Mouse (Mus musculus): Measurements from ENCODE around the gene Hcn3. TPM values are rescaled to one million over a fixed set of nuclear protein-coding genes. Genes with fewer than 3 reads are reported as not detected.

Gene Hcn3
- total and polyA plus RNA-seq, 3 experiments, result 0.25 to 0.29 TPM; not detected in 1

DNA sequence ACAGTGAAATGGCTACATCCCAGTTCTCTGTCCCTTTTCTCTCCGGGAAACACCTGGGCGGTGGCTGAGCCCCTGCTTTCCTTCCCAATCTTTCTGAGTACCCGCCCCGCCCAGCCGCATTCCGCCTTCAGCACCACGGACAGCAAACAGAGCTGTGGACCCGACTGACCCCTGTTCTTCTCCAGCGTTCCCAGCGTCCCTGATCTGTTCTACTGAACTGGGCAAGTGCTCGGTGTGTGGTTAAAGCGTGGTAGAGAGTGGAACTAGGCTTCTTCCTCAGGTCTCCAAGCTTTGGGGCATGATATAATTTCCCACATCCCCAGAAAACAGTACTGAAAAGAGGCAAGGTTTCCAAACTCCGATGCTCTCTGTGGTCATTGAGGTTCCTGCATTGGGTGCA lies 785 bp downstream of the Hcn3 start:
- intact Hi-C loops (cut with DNase I), result loop anchor here (2.0 to 5.0 kb wide), 2 partner anchors 42 to 72 kb away; no protein-coding TSS in a partner anchor
- DNase-seq, result peak; percentile 47 to 74

DNA sequence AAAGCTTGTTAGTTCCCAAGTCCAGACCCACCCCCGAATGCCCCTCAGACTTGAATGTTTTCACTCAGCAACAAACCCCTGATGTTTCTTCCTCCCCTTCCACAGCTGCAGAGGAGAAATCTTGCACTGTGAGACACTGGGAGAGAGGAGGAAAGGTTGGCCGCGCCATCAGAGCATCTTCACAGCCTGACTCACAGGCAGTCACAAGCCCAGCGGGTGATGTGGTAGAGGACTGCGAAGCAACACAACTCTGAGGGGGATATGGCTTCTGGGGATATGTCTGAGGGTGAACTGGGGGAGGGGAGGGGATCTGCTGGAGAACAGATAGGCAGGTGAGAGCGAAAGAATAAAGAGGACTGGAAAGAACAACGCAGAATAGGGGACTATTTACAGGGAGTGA lies 1.3 kb downstream of the Hcn3 start:
- H3K4me1 ChIP-seq (ENCODE audit: control insufficient read depth, insufficient read depth, low read length), result no peaks in the 10 kb centered on the region; the same call in 1 of the 2 replicates
- no peaks in the 10 kb centered on the region for H3K36me3 ChIP-seq (ENCODE audit: control insufficient read depth, insufficient read depth, low read length)
- 0 out of 2 replicates have a peak, but pooled peaks cover 2% of the 10 kb centered on the region for H3K27me3 ChIP-seq (ENCODE audit: control insufficient read depth, insufficient read depth, low read length)
- intact Hi-C loops (cut with DNase I), result loop anchor here (2.0 to 5.0 kb wide), 2 partner anchors 41 to 72 kb away; no protein-coding TSS in a partner anchor
- H3K4me3 ChIP-seq, result no peak overlapping the region
- no peaks in the 10 kb centered on the region for H3K79me2 ChIP-seq (replicated peaks; ENCODE audit: control insufficient read depth, insufficient read depth, low read length)
- H3K27ac ChIP-seq, result no peak overlapping the region
- no peak for TF ChIP-seq CTCF (IDR thresholded peaks at IDR 0.05)
- TF ChIP-seq POLR2A (IDR thresholded peaks at IDR 0.05; ENCODE audit: insufficient read depth, low read depth, low read length), result no peak
- no peak for TF ChIP-seq EP300 (IDR thresholded peaks at IDR 0.05; ENCODE audit: insufficient read depth, low read depth, low read length)
- 19% methylated on average over 7 of the region's 7 CpGs for WGBS
- no peak for DNase-seq
- no peak overlapping the region for H3K9ac ChIP-seq (ENCODE audit: low read depth, low read length)

More for the DNA sequence above, 785 bp downstream of the Hcn3 start:
- Histone ChIP-seq H3K79me2 (replicated peaks; ENCODE audit: control insufficient read depth, insufficient read depth, low read length) (no peaks in the 10 kb centered on the region), H3K4me3 (no peak overlapping the region), H3K4me1 (ENCODE audit: control insufficient read depth, insufficient read depth, low read length) (no peaks in the 10 kb centered on the region; the same call in 1 of the 2 replicates), H3K9ac (ENCODE audit: low read depth, low read length) (no peak overlapping the region), H3K27me3 (ENCODE audit: control insufficient read depth, insufficient read depth, low read length) (0 out of 2 replicates have a peak, but pooled peaks cover 2% of the 10 kb centered on the region), H3K36me3 (ENCODE audit: control insufficient read depth, insufficient read depth, low read length) (no peaks in the 10 kb centered on the region), H3K27ac (no peak overlapping the region)
- TF ChIP-seq EP300 (IDR thresholded peaks at IDR 0.05; ENCODE audit: insufficient read depth, low read depth, low read length), result no peak
- TF ChIP-seq POLR2A (IDR thresholded peaks at IDR 0.05; ENCODE audit: insufficient read depth, low read depth, low read length), result no peak
- TF ChIP-seq CTCF (IDR thresholded peaks at IDR 0.05), result no peak
- 1% methylated on average over 13 of the region's 13 CpGs for WGBS

DNA sequence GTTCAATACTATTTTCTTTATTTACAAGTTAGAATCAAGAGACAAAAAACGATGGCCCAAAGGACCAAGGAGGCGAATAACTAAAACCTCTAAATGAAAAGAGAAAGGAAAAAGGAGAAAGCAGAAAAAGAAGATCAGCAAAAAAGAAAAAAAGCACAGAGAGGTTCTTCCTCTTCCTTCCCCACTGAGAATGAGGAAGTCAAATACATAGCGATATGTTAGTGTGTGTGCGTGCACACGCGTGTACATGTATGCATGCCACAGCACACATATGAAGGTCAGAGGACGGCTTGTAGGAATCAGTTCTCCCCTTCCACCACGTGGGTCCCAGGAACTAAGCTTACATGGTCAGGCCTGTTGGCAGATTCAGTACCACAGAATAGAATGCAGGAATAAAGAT lies 3.0 kb downstream of the Hcn3 start:
- Histone ChIP-seq H3K27ac (no peak overlapping the region), H3K79me2 (replicated peaks; ENCODE audit: control insufficient read depth, insufficient read depth, low read length) (no peaks in the 10 kb centered on the region), H3K36me3 (ENCODE audit: control insufficient read depth, insufficient read depth, low read length) (no peaks in the 10 kb centered on the region), H3K4me1 (ENCODE audit: control insufficient read depth, insufficient read depth, low read length) (no peaks in the 10 kb centered on the region; the same call in 1 of the 2 replicates), H3K9ac (ENCODE audit: low read depth, low read length) (no peak overlapping the region), H3K27me3 (ENCODE audit: control insufficient read depth, insufficient read depth, low read length) (peaks cover 5% of the 10 kb centered on the region; the same call in 1 of the 2 replicates), H3K4me3 (no peak overlapping the region)
- DNase-seq, result no peak
- intact Hi-C loops (cut with DNase I), result loop anchor here (5.0 kb wide), 1 partner anchor 40 kb away; no protein-coding TSS in a partner anchor
- TF ChIP-seq CTCF (IDR thresholded peaks at IDR 0.05), result no peak
- no peak for TF ChIP-seq POLR2A (IDR thresholded peaks at IDR 0.05; ENCODE audit: insufficient read depth, low read depth, low read length)
- no peak for TF ChIP-seq EP300 (IDR thresholded peaks at IDR 0.05; ENCODE audit: insufficient read depth, low read depth, low read length)
- WGBS, result 84% methylated on average over 8 of the region's 8 CpGs

DNA sequence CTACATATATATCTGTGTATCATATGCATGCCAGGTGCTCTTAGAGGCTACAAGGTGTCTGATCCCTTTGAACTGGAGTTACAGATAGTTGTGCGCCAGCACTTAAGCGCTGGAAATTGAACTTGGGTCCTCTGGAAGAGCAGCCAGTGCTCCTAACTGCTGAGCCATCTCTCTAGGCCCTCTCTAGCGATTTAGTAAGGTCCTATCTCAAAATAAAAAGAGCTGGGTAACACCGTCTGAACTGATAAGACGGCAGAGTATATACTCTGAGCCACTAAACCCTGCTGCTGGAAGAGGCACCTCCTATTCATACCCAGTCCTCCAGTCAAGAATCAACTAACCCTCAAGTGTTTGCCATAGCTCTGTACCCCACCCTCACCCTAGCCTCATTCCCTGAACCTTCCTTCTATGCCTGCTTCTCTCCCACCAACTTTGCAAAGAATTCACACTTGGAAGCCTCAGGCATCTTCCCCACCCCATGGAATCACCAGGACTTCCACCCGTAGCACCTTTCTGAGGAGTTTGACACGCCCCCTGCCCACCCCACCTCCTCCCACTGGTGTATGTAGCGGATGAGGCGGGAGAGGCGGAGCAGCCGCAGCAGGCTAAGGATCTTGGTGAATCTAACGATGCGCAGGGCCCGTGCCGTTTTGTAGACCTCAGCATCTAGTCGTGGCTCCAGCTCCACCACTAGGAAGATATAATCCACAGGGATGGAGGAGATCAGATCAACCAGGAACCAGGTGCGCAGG lies 7.7 kb downstream of the Hcn3 start:
- no peak for DNase-seq
- Histone ChIP-seq H3K79me2 (replicated peaks; ENCODE audit: control insufficient read depth, insufficient read depth, low read length) (no peaks in the 10 kb centered on the region), H3K4me1 (ENCODE audit: control insufficient read depth, insufficient read depth, low read length) (no peaks in the 10 kb centered on the region), H3K27ac (no peak overlapping the region), H3K9ac (ENCODE audit: low read depth, low read length) (no peak overlapping the region), H3K27me3 (ENCODE audit: control insufficient read depth, insufficient read depth, low read length) (peaks cover 11% of the 10 kb centered on the region), H3K36me3 (ENCODE audit: control insufficient read depth, insufficient read depth, low read length) (no peaks in the 10 kb centered on the region), H3K4me3 (no peak overlapping the region)
- 38% methylated on average over 17 of the region's 17 CpGs for WGBS
- intact Hi-C loops (cut with DNase I), result no loop called here
- TF ChIP-seq POLR2A (IDR thresholded peaks at IDR 0.05; ENCODE audit: insufficient read depth, low read depth, low read length), result no peak
- TF ChIP-seq CTCF (IDR thresholded peaks at IDR 0.05), result no peak
- TF ChIP-seq EP300 (IDR thresholded peaks at IDR 0.05; ENCODE audit: insufficient read depth, low read depth, low read length), result no peak

DNA sequence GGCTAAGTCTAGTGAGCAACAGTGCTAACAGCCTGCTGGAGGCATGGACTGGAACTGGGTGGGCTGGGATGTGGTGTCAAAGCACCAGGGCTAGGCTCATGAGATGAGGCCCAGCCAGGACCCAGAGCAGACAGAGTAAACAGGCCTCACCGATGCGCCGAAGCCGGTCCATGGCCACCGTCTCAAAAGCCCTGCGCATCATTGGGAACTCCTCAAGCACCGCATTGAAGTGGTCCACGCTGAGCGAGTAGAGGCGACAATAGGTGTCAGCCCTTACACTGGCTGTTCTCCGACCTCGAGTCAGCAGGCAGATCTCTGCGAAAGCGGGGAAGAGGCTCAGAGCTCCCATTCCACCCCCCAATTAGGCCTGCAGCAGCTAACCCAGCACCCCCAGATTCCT lies 11.4 kb downstream of the Hcn3 start:
- intact Hi-C loops (cut with DNase I), result no loop called here
- Histone ChIP-seq H3K27me3 (ENCODE audit: control insufficient read depth, insufficient read depth, low read length) (peaks cover 11% of the 10 kb centered on the region), H3K4me1 (ENCODE audit: control insufficient read depth, insufficient read depth, low read length) (no peaks in the 10 kb centered on the region), H3K36me3 (ENCODE audit: control insufficient read depth, insufficient read depth, low read length) (no peaks in the 10 kb centered on the region), H3K9ac (ENCODE audit: low read depth, low read length) (no peak overlapping the region), H3K79me2 (replicated peaks; ENCODE audit: control insufficient read depth, insufficient read depth, low read length) (no peaks in the 10 kb centered on the region), H3K4me3 (no peak overlapping the region), H3K27ac (no peak overlapping the region)
- no peak for TF ChIP-seq POLR2A (IDR thresholded peaks at IDR 0.05; ENCODE audit: insufficient read depth, low read depth, low read length)
- no peak for DNase-seq
- WGBS, result 77% methylated on average over 14 of the region's 14 CpGs

DNA sequence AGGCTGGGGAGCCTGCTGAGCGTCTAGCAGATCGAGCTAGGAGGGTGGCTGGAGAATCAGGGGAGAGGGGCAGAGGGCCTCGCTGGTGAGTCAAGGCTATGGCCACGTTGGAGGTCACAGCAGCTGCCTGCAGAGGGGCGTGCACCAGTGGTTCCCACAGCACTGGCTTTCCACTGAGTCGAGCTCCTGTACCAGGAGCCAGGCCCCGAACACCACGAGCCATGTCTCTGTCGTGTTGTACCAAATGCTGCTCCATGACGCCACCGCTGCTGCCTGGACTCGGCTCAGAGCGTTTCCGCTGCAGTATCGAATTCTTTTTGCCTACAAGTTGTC lies 12.1 kb downstream of the Hcn3 start:
- TF ChIP-seq POLR2A (IDR thresholded peaks at IDR 0.05; ENCODE audit: insufficient read depth, low read depth, low read length), result no peak
- TF ChIP-seq EP300 (IDR thresholded peaks at IDR 0.05; ENCODE audit: insufficient read depth, low read depth, low read length), result no peak
- TF ChIP-seq CTCF (IDR thresholded peaks at IDR 0.05), result no peak
- no peaks in the 10 kb centered on the region for H3K79me2 ChIP-seq (replicated peaks; ENCODE audit: control insufficient read depth, insufficient read depth, low read length)
- WGBS, result 12% methylated on average over 15 of the region's 15 CpGs
- peaks cover 11% of the 10 kb centered on the region for H3K27me3 ChIP-seq (ENCODE audit: control insufficient read depth, insufficient read depth, low read length)
- no peak for DNase-seq
- H3K36me3 ChIP-seq (ENCODE audit: control insufficient read depth, insufficient read depth, low read length), result no peaks in the 10 kb centered on the region
- no peaks in the 10 kb centered on the region for H3K4me1 ChIP-seq (ENCODE audit: control insufficient read depth, insufficient read depth, low read length)
- H3K27ac ChIP-seq, result no peak overlapping the region
- H3K9ac ChIP-seq (ENCODE audit: low read depth, low read length), result no peak overlapping the region
- intact Hi-C loops (cut with DNase I), result no loop called here
- no peak overlapping the region for H3K4me3 ChIP-seq
